In the genomic region with DNA sequence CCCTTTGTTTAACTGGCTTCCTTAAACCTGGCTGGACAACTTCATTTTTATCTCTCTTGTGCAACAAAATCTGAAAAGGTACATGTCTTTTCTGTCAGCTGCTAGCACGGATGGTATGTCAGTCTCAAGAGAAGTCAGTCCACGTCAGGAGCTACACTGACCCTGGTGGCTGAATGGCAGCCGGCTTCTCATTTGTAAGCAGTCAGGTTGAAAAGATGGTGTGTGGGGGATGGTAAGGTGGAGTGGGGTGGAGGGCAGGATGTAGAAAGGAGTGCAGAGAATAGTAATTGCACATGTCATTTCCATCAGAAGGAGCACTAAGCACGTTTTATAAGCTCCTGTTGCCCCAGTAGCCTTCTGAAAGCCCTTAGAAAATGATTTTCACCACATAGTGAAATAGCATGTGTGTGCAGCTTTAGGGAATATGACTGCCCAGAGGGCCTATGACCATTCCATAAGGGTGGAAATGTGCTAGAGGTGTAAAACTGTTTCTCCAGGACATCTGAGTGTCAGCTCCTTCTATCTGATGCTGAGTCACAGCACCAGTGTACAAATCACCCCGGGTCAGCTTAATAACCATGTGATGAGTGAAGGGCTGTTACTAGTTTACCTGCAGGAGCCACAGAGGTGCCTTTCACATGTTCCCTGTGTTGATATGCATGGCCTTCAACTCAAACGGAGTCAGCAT, we compare ENCODE assay signal across 13 mouse cellular contexts.
DNase-seq lines count a peak whose midpoint lies in the region; ATAC-seq and TF ChIP-seq lines count a peak whose summit lies in the region.
"Had no signal": no experiment of that assay in that cellular context is flagged by ENCODE, and none has a peak within 500 bp of the region (broad histone marks: within the 10 kb centered on the region; RNA-seq: fewer than 3 reads in every experiment).

No protein-coding gene starts in this region.

- no peak overlapping the region for H3K9ac ChIP-seq in midbrain, embryonic 11.5 days (ENCODE audit: low read length)
- H3K9ac ChIP-seq in intestine, postnatal 0 days (ENCODE audit: low read depth, low read length) = no peak overlapping the region
- H3K9ac ChIP-seq in kidney, embryonic 16.5 days (replicated peaks; ENCODE audit: low read length) = no peak overlapping the region
- H3K9ac ChIP-seq: limb, embryonic 13.5 days had no signal

- DNase-seq in midbrain, embryonic 11.5 days (ENCODE audit: low spot score, missing footprints) = no peak
- DNase-seq in midbrain, embryonic 10.5 days (ENCODE audit: low spot score) = no peak
- peak; percentile 12 for DNase-seq in hindbrain, embryonic 10.5 days (ENCODE audit: low spot score)
- DNase-seq in retina, postnatal 1 day = peak; percentile 49
- DNase-seq in gastrocnemius, postnatal 25 days = no peak
- DNase-seq: adrenal gland, adult 8-10 months; lung, adult 18-20 months; right cerebral cortex, postnatal 14 days had no signal

- no peak for TF ChIP-seq CTCF in intestine, postnatal 0 days (IDR thresholded peaks at IDR 0.05; ENCODE audit: low read depth)

- WGBS in midbrain, embryonic 11.5 days = 34% methylated on average over 6 of the region's 6 CpGs
- WGBS in midbrain, embryonic 10.5 days = 46% methylated on average over 6 of the region's 6 CpGs
- WGBS in hindbrain, embryonic 10.5 days = 35% methylated on average over 6 of the region's 6 CpGs
- WGBS in intestine, postnatal 0 days = 52% methylated on average over 6 of the region's 6 CpGs
- 49% methylated on average over 6 of the region's 6 CpGs for WGBS in kidney, embryonic 16.5 days

- no peaks in the 10 kb centered on the region for H3K9me3 ChIP-seq in midbrain, embryonic 11.5 days (ENCODE audit: control insufficient read depth, low read length)
- no peaks in the 10 kb centered on the region for H3K9me3 ChIP-seq in midbrain, embryonic 10.5 days (replicated peaks)
- no peaks in the 10 kb centered on the region for H3K9me3 ChIP-seq in hindbrain, embryonic 10.5 days
- H3K9me3 ChIP-seq in intestine, postnatal 0 days (ENCODE audit: control insufficient read depth) = no peaks in the 10 kb centered on the region
- no peaks in the 10 kb centered on the region for H3K9me3 ChIP-seq in kidney, embryonic 16.5 days (ENCODE audit: low read length)
- H3K9me3 ChIP-seq: limb, embryonic 13.5 days had no signal

- no peak overlapping the region; the same call in 1 of the 2 replicates for H3K27ac ChIP-seq in midbrain, embryonic 11.5 days (ENCODE audit: low read depth, low read length)
- H3K27ac ChIP-seq in midbrain, embryonic 10.5 days (replicated peaks) = no peak overlapping the region
- H3K27ac ChIP-seq in hindbrain, embryonic 10.5 days = no peak overlapping the region
- peak overlapping the region; percentile 62 for H3K27ac ChIP-seq in intestine, postnatal 0 days (ENCODE audit: low read depth, low read length)
- no peak overlapping the region for H3K27ac ChIP-seq in kidney, embryonic 16.5 days (ENCODE audit: low read length)
- H3K27ac ChIP-seq: limb, embryonic 13.5 days had no signal

- peak; percentile 89 for ATAC-seq in midbrain, embryonic 11.5 days (ENCODE audit: low FRiP score)
- ATAC-seq in intestine, postnatal 0 days = peak; percentile 78
- ATAC-seq in kidney, embryonic 16.5 days (ENCODE audit: low FRiP score, low TSS enrichment) = no peak
- ATAC-seq: Patski had no signal

- H3K27me3 ChIP-seq in midbrain, embryonic 11.5 days (ENCODE audit: control insufficient read depth, insufficient read depth, low read length) = no peaks in the 10 kb centered on the region
- no peaks in the 10 kb centered on the region for H3K27me3 ChIP-seq in midbrain, embryonic 10.5 days (ENCODE audit: low read depth, poor library complexity, severe bottlenecking)
- no peaks in the 10 kb centered on the region for H3K27me3 ChIP-seq in hindbrain, embryonic 10.5 days (ENCODE audit: insufficient read depth, poor library complexity, severe bottlenecking)
- no peaks in the 10 kb centered on the region for H3K27me3 ChIP-seq in intestine, postnatal 0 days (replicated peaks; ENCODE audit: control insufficient read depth, insufficient read depth, low read length)
- no peaks in the 10 kb centered on the region for H3K27me3 ChIP-seq in kidney, embryonic 16.5 days (ENCODE audit: insufficient read depth, low read length)
- H3K27me3 ChIP-seq: CH12.LX; limb, embryonic 13.5 days; Patski had no signal

- H3K36me3 ChIP-seq in midbrain, embryonic 11.5 days (ENCODE audit: control insufficient read depth, insufficient read depth, low read length) = no peaks in the 10 kb centered on the region
- H3K36me3 ChIP-seq in midbrain, embryonic 10.5 days = peaks cover 6% of the 10 kb centered on the region; the same call in 1 of the 2 replicates
- H3K36me3 ChIP-seq in hindbrain, embryonic 10.5 days = 0 out of 2 replicates have a peak, but pooled peaks cover 4% of the 10 kb centered on the region
- peaks cover 4% of the 10 kb centered on the region; the same call in 1 of the 2 replicates for H3K36me3 ChIP-seq in intestine, postnatal 0 days (ENCODE audit: control insufficient read depth, insufficient read depth)
- no peaks in the 10 kb centered on the region for H3K36me3 ChIP-seq in kidney, embryonic 16.5 days (ENCODE audit: insufficient read depth, low read length)

- H3K4me2 ChIP-seq in midbrain, embryonic 11.5 days = no peak overlapping the region
- H3K4me2 ChIP-seq in intestine, postnatal 0 days (replicated peaks; ENCODE audit: low read depth) = no peak overlapping the region
- no peak overlapping the region for H3K4me2 ChIP-seq in kidney, embryonic 16.5 days (replicated peaks; ENCODE audit: low read depth, low read length)
- H3K4me2 ChIP-seq: limb, embryonic 13.5 days had no signal

- H3K4me1 ChIP-seq in midbrain, embryonic 11.5 days (ENCODE audit: control insufficient read depth, insufficient read depth, low read length) = peaks cover 7% of the 10 kb centered on the region
- H3K4me1 ChIP-seq in midbrain, embryonic 10.5 days = peaks cover 8% of the 10 kb centered on the region
- H3K4me1 ChIP-seq in hindbrain, embryonic 10.5 days (replicated peaks) = peaks cover 10% of the 10 kb centered on the region
- H3K4me1 ChIP-seq in intestine, postnatal 0 days (replicated peaks; ENCODE audit: control insufficient read depth, insufficient read depth, low read length) = no peaks in the 10 kb centered on the region
- no peaks in the 10 kb centered on the region for H3K4me1 ChIP-seq in kidney, embryonic 16.5 days (ENCODE audit: insufficient read depth, low read length)

- H3K4me3 ChIP-seq in midbrain, embryonic 11.5 days (ENCODE audit: low read depth, low read length) = no peak overlapping the region
- no peak overlapping the region for H3K4me3 ChIP-seq in midbrain, embryonic 10.5 days
- H3K4me3 ChIP-seq in hindbrain, embryonic 10.5 days = no peak overlapping the region
- H3K4me3 ChIP-seq in intestine, postnatal 0 days (ENCODE audit: low read depth, low read length) = no peak overlapping the region
- H3K4me3 ChIP-seq in kidney, embryonic 16.5 days (ENCODE audit: low read length) = no peak overlapping the region
- H3K4me3 ChIP-seq: limb, embryonic 13.5 days had no signal

Comparison
In these comparisons a context has a peak if more than half of its experiments do, and no peak if none do; other contexts are left out.
1. DNase-seq: peak in hindbrain, embryonic 10.5 days (single experiment) and retina, postnatal 1 day (single experiment); none in midbrain, embryonic 11.5 days (single experiment), midbrain, embryonic 10.5 days (single experiment) and gastrocnemius, postnatal 25 days (single experiment).